Mouse (Mus musculus): ENCODE results near the gene B3galnt1. TPM values are rescaled to one million over a fixed set of nuclear protein-coding genes. Genes with fewer than 3 reads are reported as not detected.

B3galnt1 gene
- polyA plus RNA-seq (2015; fragmentation: Nextera tagmentation; extraction: Ambion mirVana): 35.2 and 38.9 TPM in 2 replicates

DNA sequence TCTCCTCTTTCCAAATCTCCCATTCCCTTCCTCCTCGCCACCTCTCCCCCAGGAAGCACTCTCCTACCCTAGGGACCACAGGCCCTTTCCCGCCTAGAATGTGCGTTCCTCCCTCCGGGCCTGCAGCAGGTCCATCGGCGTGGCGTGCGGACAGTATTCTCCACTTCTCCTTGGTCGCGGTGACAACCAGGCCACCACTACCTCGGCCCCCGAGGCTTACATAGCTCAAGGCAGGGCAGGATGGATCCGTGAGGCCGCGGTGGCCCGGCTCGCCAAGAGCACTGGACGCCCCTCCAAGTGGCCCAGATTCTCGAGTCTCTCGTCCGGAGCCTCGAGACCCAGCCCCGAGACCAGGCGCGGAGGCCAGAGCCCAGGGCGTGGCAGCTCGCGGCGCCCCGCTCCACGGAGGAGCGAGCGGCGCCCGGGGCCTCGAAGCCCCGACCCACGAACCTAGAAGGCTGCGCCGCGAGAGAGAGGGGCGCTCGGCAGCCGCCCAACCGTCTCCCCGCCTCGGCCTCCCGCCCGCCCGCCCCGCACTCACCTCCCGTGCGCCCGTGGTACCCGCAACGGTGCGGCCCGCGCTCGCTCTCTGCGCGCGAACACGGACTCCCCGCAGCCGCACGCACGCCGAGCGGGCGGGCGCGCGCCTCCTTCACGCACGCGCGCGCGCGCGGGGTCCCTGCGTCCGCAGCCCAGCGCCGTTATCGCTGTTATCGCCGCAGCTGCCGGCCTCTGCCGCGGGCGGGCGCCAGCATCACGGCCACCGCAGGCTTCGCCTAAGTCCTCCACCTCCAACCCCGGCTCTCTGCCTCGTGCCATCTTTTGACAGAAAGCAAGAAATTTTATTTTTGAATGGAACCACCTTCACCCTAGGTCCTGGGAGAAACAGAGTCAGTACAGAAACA is at the start of gene B3galnt1:
TSS of gene B3galnt1 (minus strand) at position 700 of the 905 bp plus-strand sequence.
- peak within 1 kb of the TSS; percentile 88 for H3K4me2 ChIP-seq (replicated peaks; ENCODE audit: low read depth, low read length)
- no peaks in the 10 kb centered on the region for H3K27me3 ChIP-seq (ENCODE audit: insufficient read depth, low read length)
- under 1% methylated on average over 86 of the region's 99 CpGs for WGBS
- H3K4me1 ChIP-seq (ENCODE audit: insufficient read depth, low read length): peaks cover 4% of the 10 kb centered on the region; the same call in 1 of the 2 replicates
- peak; percentile 86 for ATAC-seq (ENCODE audit: low FRiP score, low TSS enrichment)
- no peak within 1 kb of the TSS for H3K27ac ChIP-seq (ENCODE audit: low read length)
- H3K9ac ChIP-seq (replicated peaks; ENCODE audit: low read length): peak within 1 kb of the TSS; percentile 85
- no peaks in the 10 kb centered on the region for H3K36me3 ChIP-seq (ENCODE audit: insufficient read depth, low read length)
- peak within 1 kb of the TSS; percentile 72 for H3K4me3 ChIP-seq (ENCODE audit: low read length)
- H3K9me3 ChIP-seq (ENCODE audit: low read length): no peaks in the 10 kb centered on the region

GRCm38 (mm10) chr3:69634521-69634920 is 35.8 kb upstream of the B3galnt1 start:
- WGBS: 82% methylated on average over 3 of the region's 3 CpGs
- no peak for ATAC-seq (ENCODE audit: low FRiP score, low TSS enrichment)

DNA sequence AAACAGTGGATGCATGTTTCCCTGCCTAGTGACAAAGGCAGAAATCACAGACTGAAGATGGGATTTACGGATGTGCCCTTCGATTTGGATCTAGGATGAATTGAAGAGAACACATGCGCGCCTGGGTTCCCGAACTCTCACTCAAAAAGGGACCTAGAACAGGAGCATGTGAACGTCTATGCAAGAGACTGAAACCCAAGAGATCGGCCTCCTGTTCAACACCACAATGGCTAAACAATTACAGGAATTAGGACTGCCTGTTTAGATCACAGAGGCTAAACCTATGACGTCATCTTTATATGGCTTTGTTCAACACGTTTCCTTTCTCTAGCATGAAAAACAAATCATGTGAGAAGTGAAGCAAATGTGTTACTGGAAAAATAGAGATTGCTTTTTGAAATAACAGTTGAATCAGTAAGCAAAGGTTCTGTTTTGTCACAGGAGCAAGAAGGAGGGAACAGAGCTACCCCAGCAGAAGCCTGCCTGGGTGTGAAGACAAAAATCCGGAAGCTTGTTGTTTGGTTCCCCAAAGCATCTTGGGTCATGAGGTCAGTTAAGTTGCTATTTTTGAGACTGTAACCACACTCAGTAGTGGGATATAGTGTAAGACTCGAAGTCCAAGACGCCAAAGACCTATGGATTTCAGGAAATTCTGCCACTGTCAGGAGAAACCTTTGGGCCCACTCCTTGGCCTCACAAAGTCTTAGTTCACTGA is 35.1 kb upstream of the B3galnt1 start:
- ATAC-seq (ENCODE audit: low FRiP score, low TSS enrichment): no peak
- Histone ChIP-seq H3K4me2 (replicated peaks; ENCODE audit: low read depth, low read length) (no peak overlapping the region), H3K36me3 (ENCODE audit: insufficient read depth, low read length) (no peaks in the 10 kb centered on the region), H3K27me3 (ENCODE audit: insufficient read depth, low read length) (no peaks in the 10 kb centered on the region), H3K4me1 (ENCODE audit: insufficient read depth, low read length) (no peaks in the 10 kb centered on the region), H3K27ac (ENCODE audit: low read length) (no peak overlapping the region), H3K9ac (replicated peaks; ENCODE audit: low read length) (no peak overlapping the region), H3K4me3 (ENCODE audit: low read length) (no peak overlapping the region), H3K9me3 (ENCODE audit: low read length) (no peaks in the 10 kb centered on the region)
- 77% methylated on average over 12 of the region's 12 CpGs for WGBS

More at GRCm38 (mm10) chr3:69634521-69634920, 35.8 kb upstream of the B3galnt1 start:
- Histone ChIP-seq H3K4me2 (replicated peaks; ENCODE audit: low read depth, low read length) (no peak overlapping the region), H3K4me3 (ENCODE audit: low read length) (no peak overlapping the region), H3K9me3 (ENCODE audit: low read length) (no peaks in the 10 kb centered on the region), H3K4me1 (ENCODE audit: insufficient read depth, low read length) (no peaks in the 10 kb centered on the region), H3K9ac (replicated peaks; ENCODE audit: low read length) (no peak overlapping the region), H3K27me3 (ENCODE audit: insufficient read depth, low read length) (no peaks in the 10 kb centered on the region), H3K36me3 (ENCODE audit: insufficient read depth, low read length) (no peaks in the 10 kb centered on the region), H3K27ac (ENCODE audit: low read length) (no peak overlapping the region)

GRCm38 (mm10) chr3:69626963-69627590 is 28.3 kb upstream of the B3galnt1 start:
- H3K9ac ChIP-seq (replicated peaks; ENCODE audit: low read length): no peak overlapping the region
- WGBS: 70% methylated on average over 11 of the region's 11 CpGs
- no peak overlapping the region for H3K4me2 ChIP-seq (replicated peaks; ENCODE audit: low read depth, low read length)
- no peak overlapping the region for H3K27ac ChIP-seq (ENCODE audit: low read length)
- no peaks in the 10 kb centered on the region for H3K4me1 ChIP-seq (ENCODE audit: insufficient read depth, low read length)
- H3K36me3 ChIP-seq (ENCODE audit: insufficient read depth, low read length): no peaks in the 10 kb centered on the region
- no peak overlapping the region for H3K4me3 ChIP-seq (ENCODE audit: low read length)
- no peaks in the 10 kb centered on the region for H3K9me3 ChIP-seq (ENCODE audit: low read length)
- H3K27me3 ChIP-seq (ENCODE audit: insufficient read depth, low read length): no peaks in the 10 kb centered on the region
- ATAC-seq (ENCODE audit: low FRiP score, low TSS enrichment): no peak

GRCm38 (mm10) chr3:69626213-69626962 is 27.6 kb upstream of the B3galnt1 start:
- Histone ChIP-seq H3K4me1 (ENCODE audit: insufficient read depth, low read length) (no peaks in the 10 kb centered on the region), H3K4me3 (ENCODE audit: low read length) (no peak overlapping the region), H3K27ac (ENCODE audit: low read length) (no peak overlapping the region), H3K9ac (replicated peaks; ENCODE audit: low read length) (no peak overlapping the region), H3K9me3 (ENCODE audit: low read length) (no peaks in the 10 kb centered on the region), H3K4me2 (replicated peaks; ENCODE audit: low read depth, low read length) (no peak overlapping the region), H3K36me3 (ENCODE audit: insufficient read depth, low read length) (no peaks in the 10 kb centered on the region), H3K27me3 (ENCODE audit: insufficient read depth, low read length) (no peaks in the 10 kb centered on the region)
- 75% methylated on average over 11 of the region's 11 CpGs for WGBS
- ATAC-seq (ENCODE audit: low FRiP score, low TSS enrichment): no peak

DNA sequence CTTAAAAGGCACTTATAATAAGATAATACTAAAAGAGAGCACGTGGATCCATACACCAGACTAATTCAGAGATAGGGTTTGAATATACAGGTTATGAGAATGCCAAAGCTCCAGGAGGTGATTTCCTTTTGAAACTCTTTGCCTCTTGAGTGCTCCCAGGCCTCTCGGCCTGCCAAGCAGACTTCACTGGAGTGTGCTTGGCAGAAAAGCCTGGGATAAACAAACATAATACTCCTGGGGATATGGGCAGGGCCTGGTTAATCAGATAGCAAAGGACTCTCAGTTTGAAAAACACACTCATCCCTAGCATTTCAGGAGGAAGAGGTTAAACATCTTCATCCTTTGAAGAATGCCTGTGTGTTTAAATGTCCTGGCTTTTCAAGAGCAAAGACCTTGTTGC is 25.4 kb upstream of the B3galnt1 start:
- ATAC-seq (ENCODE audit: low FRiP score, low TSS enrichment): no peak

DNA sequence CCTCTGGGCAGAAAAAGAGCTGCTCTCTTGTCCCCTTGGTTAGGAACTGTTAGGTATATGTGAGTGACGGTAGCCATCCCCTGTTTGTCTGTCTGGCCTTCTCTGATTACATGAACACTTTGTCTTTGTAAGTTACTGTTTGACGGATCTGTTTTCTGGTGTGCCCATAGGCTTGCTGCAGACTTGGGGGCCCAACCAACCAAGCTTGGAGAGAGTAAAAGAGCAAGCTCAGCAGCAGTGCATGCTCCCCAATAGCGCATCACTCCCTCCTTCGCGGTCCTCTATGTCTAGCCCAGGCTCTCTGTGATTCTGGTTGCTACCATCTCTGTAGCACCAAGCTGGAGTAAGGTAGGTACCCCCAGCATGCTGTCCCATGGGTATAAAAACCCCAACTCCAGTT is 9.1 kb upstream of the B3galnt1 start:
- WGBS: 80% methylated on average over 5 of the region's 5 CpGs
- no peak overlapping the region for H3K4me3 ChIP-seq (ENCODE audit: low read length)

More for the DNA sequence above, 25.4 kb upstream of the B3galnt1 start:
- no peak overlapping the region for H3K27ac ChIP-seq (ENCODE audit: low read length)
- 87% methylated on average over 2 of the region's 2 CpGs for WGBS
- no peaks in the 10 kb centered on the region for H3K36me3 ChIP-seq (ENCODE audit: insufficient read depth, low read length)
- H3K4me2 ChIP-seq (replicated peaks; ENCODE audit: low read depth, low read length): no peak overlapping the region
- H3K27me3 ChIP-seq (ENCODE audit: insufficient read depth, low read length): no peaks in the 10 kb centered on the region
- H3K4me1 ChIP-seq (ENCODE audit: insufficient read depth, low read length): no peaks in the 10 kb centered on the region
- no peaks in the 10 kb centered on the region for H3K9me3 ChIP-seq (ENCODE audit: low read length)
- no peak overlapping the region for H3K4me3 ChIP-seq (ENCODE audit: low read length)
- no peak overlapping the region for H3K9ac ChIP-seq (replicated peaks; ENCODE audit: low read length)

GRCm38 (mm10) chr3:69607468-69607867 is 8.7 kb upstream of the B3galnt1 start:
- Histone ChIP-seq H3K4me2 (replicated peaks; ENCODE audit: low read depth, low read length) (no peak overlapping the region), H3K9ac (replicated peaks; ENCODE audit: low read length) (no peak overlapping the region), H3K27ac (ENCODE audit: low read length) (peak overlapping the region; percentile 38; the same call in 1 of the 2 replicates), H3K4me1 (ENCODE audit: insufficient read depth, low read length) (no peaks in the 10 kb centered on the region), H3K9me3 (ENCODE audit: low read length) (no peaks in the 10 kb centered on the region), H3K36me3 (ENCODE audit: insufficient read depth, low read length) (no peaks in the 10 kb centered on the region), H3K27me3 (ENCODE audit: insufficient read depth, low read length) (no peaks in the 10 kb centered on the region), H3K4me3 (ENCODE audit: low read length) (no peak overlapping the region)
- WGBS: 33% methylated on average over 1 of the region's 1 CpGs
- peak; percentile 87 for ATAC-seq (ENCODE audit: low FRiP score, low TSS enrichment)

More for the DNA sequence above, 9.1 kb upstream of the B3galnt1 start:
- H3K4me2 ChIP-seq (replicated peaks; ENCODE audit: low read depth, low read length): no peak overlapping the region
- peak; percentile 70 for ATAC-seq (ENCODE audit: low FRiP score, low TSS enrichment)
- no peaks in the 10 kb centered on the region for H3K4me1 ChIP-seq (ENCODE audit: insufficient read depth, low read length)
- no peaks in the 10 kb centered on the region for H3K36me3 ChIP-seq (ENCODE audit: insufficient read depth, low read length)
- no peak overlapping the region for H3K27ac ChIP-seq (ENCODE audit: low read length)
- no peaks in the 10 kb centered on the region for H3K27me3 ChIP-seq (ENCODE audit: insufficient read depth, low read length)
- no peak overlapping the region for H3K9ac ChIP-seq (replicated peaks; ENCODE audit: low read length)
- peaks cover 4% of the 10 kb centered on the region for H3K9me3 ChIP-seq (ENCODE audit: low read length)

- Histone ChIP-seq H3K27me3 (ENCODE audit: insufficient read depth, low read length) (no peaks in the 10 kb centered on the region), H3K4me1 (ENCODE audit: insufficient read depth, low read length) (no peaks in the 10 kb centered on the region), H3K9ac (replicated peaks; ENCODE audit: low read length) (no peak overlapping the region), H3K4me2 (replicated peaks; ENCODE audit: low read depth, low read length) (no peak overlapping the region), H3K4me3 (ENCODE audit: low read length) (no peak overlapping the region), H3K27ac (ENCODE audit: low read length) (no peak overlapping the region; the same call in 1 of the 2 replicates), H3K9me3 (ENCODE audit: low read length) (no peaks in the 10 kb centered on the region), H3K36me3 (ENCODE audit: insufficient read depth, low read length) (no peaks in the 10 kb centered on the region)
- no peak for ATAC-seq (ENCODE audit: low FRiP score, low TSS enrichment)
- WGBS: 84% methylated on average over 1 of the region's 1 CpGs
Measured at GRCm38 (mm10) chr3:69606923-69607322, 8.2 kb upstream of the B3galnt1 start.
